ENCODE assay signal across 23 mouse cellular contexts in the genomic region with DNA sequence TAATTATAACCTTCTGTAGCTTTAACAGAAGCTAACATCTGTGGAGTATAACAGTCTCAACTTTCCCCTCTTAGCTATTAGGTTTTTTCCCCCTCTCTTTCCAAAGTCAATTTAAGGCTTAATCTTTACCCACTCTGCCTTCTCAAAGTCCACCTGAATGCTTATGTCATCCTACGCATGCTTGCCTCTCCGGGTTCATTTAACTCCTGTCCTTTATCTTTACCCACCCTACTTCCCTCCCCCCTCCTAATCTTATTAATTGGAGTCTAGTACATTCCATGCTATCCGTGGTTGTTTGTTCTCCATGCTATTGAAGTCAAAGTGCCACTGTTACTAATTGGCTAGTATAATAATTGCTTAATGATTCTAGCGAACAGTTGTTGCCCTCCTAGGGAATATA. TPM values are rescaled to one million over a fixed set of nuclear protein-coding genes. Genes with fewer than 3 reads are reported as not detected.
DNase-seq lines count a peak whose midpoint lies in the region; ATAC-seq and TF ChIP-seq lines count a peak whose summit lies in the region.
"Had no signal": no experiment of that assay in that cellular context is flagged by ENCODE, and none has a peak within 500 bp of the region (broad histone marks: within the 10 kb centered on the region; RNA-seq: fewer than 3 reads in every experiment).

No protein-coding gene starts in this region.

- H3K9me3 ChIP-seq in intestine, embryonic 15.5 days, result no peaks in the 10 kb centered on the region
- H3K9me3 ChIP-seq in intestine, postnatal 0 days (ENCODE audit: control insufficient read depth), result no peaks in the 10 kb centered on the region
- no peaks in the 10 kb centered on the region for H3K9me3 ChIP-seq in liver, embryonic 16.5 days (replicated peaks; ENCODE audit: control insufficient read depth, low read length)
- H3K9me3 ChIP-seq: embryonic facial prominence, embryonic 12.5 days; forebrain, embryonic 13.5 days; hindbrain, embryonic 10.5 days; limb, embryonic 15.5 days; midbrain, embryonic 15.5 days had no signal

- no peak overlapping the region for H3K4me3 ChIP-seq in intestine, embryonic 15.5 days (replicated peaks)
- H3K4me3 ChIP-seq in intestine, postnatal 0 days (ENCODE audit: low read depth, low read length), result no peak overlapping the region
- H3K4me3 ChIP-seq in liver, embryonic 16.5 days (ENCODE audit: low read depth, low read length), result no peak overlapping the region
- H3K4me3 ChIP-seq: embryonic facial prominence, embryonic 12.5 days; forebrain, embryonic 13.5 days; hindbrain, embryonic 10.5 days; limb, embryonic 15.5 days; midbrain, embryonic 15.5 days had no signal

- H3K4me1 ChIP-seq in intestine, embryonic 15.5 days (replicated peaks), result peaks cover 5% of the 10 kb centered on the region; the same call in 1 of the 2 replicates
- no peaks in the 10 kb centered on the region for H3K4me1 ChIP-seq in intestine, postnatal 0 days (replicated peaks; ENCODE audit: control insufficient read depth, insufficient read depth, low read length)
- H3K4me1 ChIP-seq in liver, embryonic 16.5 days (ENCODE audit: control insufficient read depth, low read depth, low read length), result peaks cover 6% of the 10 kb centered on the region

- H3K36me3 ChIP-seq in intestine, embryonic 15.5 days, result no peaks in the 10 kb centered on the region
- no peaks in the 10 kb centered on the region for H3K36me3 ChIP-seq in intestine, postnatal 0 days (ENCODE audit: control insufficient read depth, insufficient read depth)
- no peaks in the 10 kb centered on the region for H3K36me3 ChIP-seq in liver, embryonic 16.5 days (ENCODE audit: control insufficient read depth, insufficient read depth)
- H3K36me3 ChIP-seq: embryonic facial prominence, embryonic 12.5 days; hindbrain, embryonic 10.5 days; limb, embryonic 15.5 days; midbrain, embryonic 15.5 days had no signal

- peak; percentile 86 for DNase-seq in kidney, adult 9 months
- DNase-seq in kidney, postnatal 4 days, result no peak
- DNase-seq in thymus, postnatal 14 days, result no peak
- DNase-seq in frontal cortex, adult 2 months (ENCODE audit: extremely low spot score in 1 of 2, low spot score in 1 of 2), result no peak
- no peak for DNase-seq in frontal cortex, postnatal 10 days (ENCODE audit: low spot score in 2 of 2)
- DNase-seq: adrenal gland, postnatal 10 days; cerebellum, adult 2 months; cerebellum, postnatal 25 days; gastrocnemius, postnatal 10 days; left cerebral cortex, postnatal 4 days had no signal

- no peak overlapping the region for H3K4me2 ChIP-seq in intestine, embryonic 15.5 days (replicated peaks)
- no peak overlapping the region for H3K4me2 ChIP-seq in intestine, postnatal 0 days (replicated peaks; ENCODE audit: low read depth)
- H3K4me2 ChIP-seq in liver, embryonic 16.5 days (ENCODE audit: low read depth, low read length), result 0 out of 2 replicates have a peak overlapping the region, but pooled peaks have one; percentile 9
- H3K4me2 ChIP-seq: embryonic facial prominence, embryonic 12.5 days; forebrain, embryonic 13.5 days; heart, embryonic 11.5 days; limb, embryonic 15.5 days; midbrain, embryonic 15.5 days had no signal

- peak; percentile 56 for ATAC-seq in intestine, embryonic 15.5 days
- ATAC-seq in intestine, postnatal 0 days, result peak; percentile 48
- peak; percentile 51 for ATAC-seq in liver, embryonic 16.5 days (ENCODE audit: low read depth)
- ATAC-seq: forebrain, embryonic 13.5 days; hindbrain, embryonic 16.5 days; midbrain, embryonic 15.5 days had no signal

- 51% methylated on average over 4 of the region's 4 CpGs for WGBS in intestine, embryonic 15.5 days
- WGBS in intestine, postnatal 0 days, result 41% methylated on average over 4 of the region's 4 CpGs
- 43% methylated on average over 4 of the region's 4 CpGs for WGBS in liver, embryonic 16.5 days (ENCODE audit: insufficient replicate concordance)

- no peaks in the 10 kb centered on the region for H3K27me3 ChIP-seq in intestine, embryonic 15.5 days (replicated peaks)
- H3K27me3 ChIP-seq in intestine, postnatal 0 days (replicated peaks; ENCODE audit: control insufficient read depth, insufficient read depth, low read length), result no peaks in the 10 kb centered on the region
- H3K27me3 ChIP-seq in liver, embryonic 16.5 days (ENCODE audit: control insufficient read depth, insufficient read depth, low read depth, low read length), result no peaks in the 10 kb centered on the region
- H3K27me3 ChIP-seq: embryonic facial prominence, embryonic 12.5 days; forebrain, embryonic 13.5 days; limb, embryonic 15.5 days; midbrain, embryonic 15.5 days had no signal

- TF ChIP-seq CTCF in intestine, postnatal 0 days (IDR thresholded peaks at IDR 0.05; ENCODE audit: low read depth), result no peak

- H3K9ac ChIP-seq in intestine, embryonic 15.5 days, result no peak overlapping the region
- no peak overlapping the region for H3K9ac ChIP-seq in intestine, postnatal 0 days (ENCODE audit: low read depth, low read length)
- H3K9ac ChIP-seq in liver, embryonic 16.5 days (ENCODE audit: low read depth, low read length), result no peak overlapping the region
- H3K9ac ChIP-seq: embryonic facial prominence, embryonic 12.5 days; forebrain, embryonic 13.5 days; limb, embryonic 15.5 days; midbrain, embryonic 15.5 days had no signal

- H3K27ac ChIP-seq in intestine, embryonic 15.5 days, result no peak overlapping the region
- H3K27ac ChIP-seq in intestine, postnatal 0 days (ENCODE audit: low read depth, low read length), result no peak overlapping the region
- H3K27ac ChIP-seq in liver, embryonic 16.5 days (ENCODE audit: low read length), result peak overlapping the region; percentile 46; the same call in 1 of the 2 replicates
- H3K27ac ChIP-seq: embryonic facial prominence, embryonic 12.5 days; forebrain, embryonic 13.5 days; hindbrain, embryonic 10.5 days; limb, embryonic 15.5 days; macrophage; midbrain, embryonic 15.5 days had no signal

RNA-seq across cellular contexts. Expression of gene Acat3, which starts 4.7 kb away (rescaled TPM):
- polyA plus RNA-seq in intestine, embryonic 15.5 days (2015; fragmentation: Nextera tagmentation; extraction: Ambion mirVana), result 0.88 and 1.6 TPM in 2 replicates
- 0.18 and 0.51 TPM in 2 replicates for polyA plus RNA-seq in intestine, postnatal 0 days (2015; fragmentation: Nextera tagmentation; extraction: Ambion mirVana)
- 15.1 and 16.5 TPM in 2 replicates for polyA plus RNA-seq in liver, embryonic 16.5 days (2015; fragmentation: Nextera tagmentation; extraction: Ambion mirVana)
- 4.1 and 6.0 TPM in 2 replicates for polyA plus RNA-seq in frontal cortex, adult 2 months (2012; rRNA removed)
- polyA plus RNA-seq: heart, postnatal 0 days; small intestine, adult 2 months had no signal

RNA-seq across cellular contexts. Expression of gene Mrpl18, which starts 19.6 kb away (rescaled TPM):
- 173 and 181 TPM in 2 replicates for polyA plus RNA-seq in intestine, embryonic 15.5 days (2015; fragmentation: Nextera tagmentation; extraction: Ambion mirVana)
- 112 and 121 TPM in 2 replicates for polyA plus RNA-seq in intestine, postnatal 0 days (2015; fragmentation: Nextera tagmentation; extraction: Ambion mirVana)
- polyA plus RNA-seq in liver, embryonic 16.5 days (2015; fragmentation: Nextera tagmentation; extraction: Ambion mirVana), result 81.8 and 92.8 TPM in 2 replicates
- 55.8 and 56.9 TPM in 2 replicates for polyA plus RNA-seq in frontal cortex, adult 2 months (2012; rRNA removed)

RNA-seq across cellular contexts. Expression of gene Tcp1, which starts 20.2 kb away (rescaled TPM):
- 369 and 437 TPM in 2 replicates for polyA plus RNA-seq in intestine, embryonic 15.5 days (2015; fragmentation: Nextera tagmentation; extraction: Ambion mirVana)
- 143 and 144 TPM in 2 replicates for polyA plus RNA-seq in intestine, postnatal 0 days (2015; fragmentation: Nextera tagmentation; extraction: Ambion mirVana)
- polyA plus RNA-seq in liver, embryonic 16.5 days (2015; fragmentation: Nextera tagmentation; extraction: Ambion mirVana), result 172 and 197 TPM in 2 replicates
- polyA plus RNA-seq in frontal cortex, adult 2 months (2012; rRNA removed), result 122 and 138 TPM in 2 replicates

RNA-seq across cellular contexts. Expression of gene Acat2, which starts 24.8 kb away (rescaled TPM):
- polyA plus RNA-seq in intestine, embryonic 15.5 days (2015; fragmentation: Nextera tagmentation; extraction: Ambion mirVana), result 230 and 240 TPM in 2 replicates
- polyA plus RNA-seq in intestine, postnatal 0 days (2015; fragmentation: Nextera tagmentation; extraction: Ambion mirVana), result 62.7 and 69.3 TPM in 2 replicates
- polyA plus RNA-seq in liver, embryonic 16.5 days (2015; fragmentation: Nextera tagmentation; extraction: Ambion mirVana), result 97.5 and 101 TPM in 2 replicates
- polyA plus RNA-seq in frontal cortex, adult 2 months (2012; rRNA removed), result 40.0 and 45.0 TPM in 2 replicates

RNA-seq across cellular contexts. Expression of gene Pnldc1, which starts 25.7 kb away (rescaled TPM):
- 0.62 and 0.90 TPM in 2 replicates for polyA plus RNA-seq in intestine, embryonic 15.5 days (2015; fragmentation: Nextera tagmentation; extraction: Ambion mirVana)
- polyA plus RNA-seq in intestine, postnatal 0 days (2015; fragmentation: Nextera tagmentation; extraction: Ambion mirVana), result 0.48 and 0.54 TPM in 2 replicates
- polyA plus RNA-seq in liver, embryonic 16.5 days (2015; fragmentation: Nextera tagmentation; extraction: Ambion mirVana), result 0.21 and 0.35 TPM in 2 replicates
- polyA plus RNA-seq in frontal cortex, adult 2 months (2012; rRNA removed), result 3.8 and 4.3 TPM in 2 replicates
- polyA plus RNA-seq: macrophage had no signal
